Mouse (Mus musculus) embryonic facial prominence, embryonic 10.5 days (tissue): ENCODE data around the gene Cers1. TPM values are rescaled to one million over a fixed set of nuclear protein-coding genes. Genes with fewer than 3 reads are reported as not detected.

Experiments
- DNase-seq: peaks from one replicate; pipeline ENCODE4 v3.0.0-alpha.2; 2017; ENCODE audit warnings: low spot score
- H3K27ac ChIP-seq: fragments of 300-500 bp; sonication (generic); replicated peaks from 2 replicates; pipeline ENCODE4 v1.5.1; 2016; ENCODE audit warnings: mild to moderate bottlenecking
- H3K27me3 ChIP-seq: fragments of 300-500 bp; sonication (generic); replicated peaks from 2 replicates; pipeline ENCODE4 v1.6.1; 2016; ENCODE audit warnings: low read depth, mild to moderate bottlenecking; ENCODE audit not compliant: poor library complexity, severe bottlenecking
- H3K36me3 ChIP-seq: fragments of 300-500 bp; sonication (generic); replicated peaks from 2 replicates; pipeline ENCODE4 v1.6.1; 2016; ENCODE audit warnings: mild to moderate bottlenecking, moderate library complexity
- H3K4me1 ChIP-seq: fragments of 300-500 bp; sonication (generic); 2 replicates; pipeline ENCODE4 v1.6.1; 2016
- H3K4me3 ChIP-seq: fragments of 300-500 bp; sonication (generic); 2 replicates; pipeline ENCODE4 v1.5.1; 2016; ENCODE audit warnings: mild to moderate bottlenecking, moderate library complexity
- H3K9me3 ChIP-seq: fragments of 300-500 bp; sonication (generic); 2 replicates; pipeline ENCODE4 v1.6.1; 2016; ENCODE audit warnings: mild to moderate bottlenecking
- WGBS: fragments of 180-500 bp; shearing (Covaris S2); methylation state at CpG from one replicate; pipeline ENCODE4 v1.1.7; 2016; 5-methylcytosine and 5-hydroxymethylcytosine counted together
- polyA plus RNA-seq: library from polyadenylated mRNA; unstranded; fragments of >200 nt; fragmentation: Nextera tagmentation; extraction: Ambion mirVana; gene quantifications from 2 replicates; pipeline ENCODE4 v1.2.1, GENCODE M21; 2016

Cers1 gene
- polyA plus RNA-seq, 1 experiment from 2014 or later, result 4.1 TPM

DNA sequence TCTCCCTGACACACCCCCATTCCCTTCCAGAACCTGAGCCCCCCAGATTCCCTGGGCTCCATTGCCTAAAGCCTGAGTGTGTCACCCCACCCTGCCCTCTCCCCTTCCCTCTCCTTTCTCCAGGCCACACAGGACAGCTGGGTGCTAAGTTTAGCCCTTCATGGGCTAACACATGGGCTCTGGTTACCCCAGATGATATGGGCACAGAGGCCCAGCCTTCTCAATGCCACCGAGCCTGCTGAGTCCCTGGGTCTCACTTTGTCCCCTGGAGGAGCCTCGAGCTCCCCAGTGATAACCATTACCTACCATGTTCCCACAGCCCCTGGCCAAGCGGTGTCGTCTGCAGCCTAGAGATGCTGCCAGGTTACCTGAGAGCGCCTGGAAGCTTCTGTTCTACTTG lies 2.3 kb downstream of the Cers1 start:
- peaks cover 10% of the 10 kb centered on the region for H3K36me3 ChIP-seq
- peaks cover 33% of the 10 kb centered on the region for H3K4me1 ChIP-seq
- H3K27me3 ChIP-seq, result peaks cover 18% of the 10 kb centered on the region; the same call in 1 of the 2 replicates
- peak overlapping the region; percentile 70; the same call in 1 of the 2 replicates for H3K4me3 ChIP-seq
- no peaks in the 10 kb centered on the region for H3K9me3 ChIP-seq
- 85% methylated on average over 5 of the region's 5 CpGs for WGBS
- DNase-seq, result no peak
- peak overlapping the region; percentile 81 for H3K27ac ChIP-seq

GRCm38 (mm10) chr8:70323716-70324115 lies 8.1 kb downstream of the Cers1 start:
- Histone ChIP-seq H3K9me3 (0 out of 2 replicates have a peak, but pooled peaks cover 5% of the 10 kb centered on the region), H3K4me1 (peaks cover 3% of the 10 kb centered on the region; the same call in 1 of the 2 replicates), H3K27me3 (no peaks in the 10 kb centered on the region), H3K27ac (no peak overlapping the region), H3K4me3 (no peak overlapping the region), H3K36me3 (peaks cover 12% of the 10 kb centered on the region; the same call in 1 of the 2 replicates)
- 91% methylated on average over 3 of the region's 3 CpGs for WGBS
- DNase-seq, result no peak

DNA sequence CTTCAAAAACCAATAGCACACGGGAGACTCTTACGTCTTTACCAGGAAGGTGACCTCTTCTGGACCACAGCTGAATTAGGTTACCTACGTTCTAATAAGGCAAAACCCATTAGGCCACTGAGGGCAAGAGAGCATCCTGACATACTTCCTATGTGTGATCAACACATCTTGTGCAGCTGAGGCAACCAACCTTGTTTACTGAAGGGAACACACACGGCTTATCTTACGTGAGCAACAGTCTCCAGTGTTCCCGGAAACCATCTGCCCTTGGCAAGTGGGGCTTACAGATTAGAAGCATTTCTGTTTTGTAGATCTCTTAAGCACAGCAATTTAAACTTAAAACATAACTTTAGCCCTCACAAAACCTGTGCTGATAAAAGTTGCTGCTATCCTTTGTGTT lies 11.9 kb downstream of the Cers1 start:
- DNase-seq, result no peak
- Histone ChIP-seq H3K4me1 (peaks cover 36% of the 10 kb centered on the region), H3K27me3 (peaks cover 28% of the 10 kb centered on the region), H3K36me3 (peaks cover 34% of the 10 kb centered on the region), H3K9me3 (0 out of 2 replicates have a peak, but pooled peaks cover 5% of the 10 kb centered on the region), H3K4me3 (no peak overlapping the region), H3K27ac (no peak overlapping the region)
- 92% methylated on average over 6 of the region's 6 CpGs for WGBS

- peak; percentile 60 for DNase-seq
- peak within 1 kb of the TSS; percentile 79 for H3K27ac ChIP-seq
Measured at GRCm38 (mm10) chr8:70329124-70329834, 13.7 kb downstream of the Cers1 start, which contains the start of gene Gdf1. Gene Gdf1, plus strand, starts transcription at chr8:70329817.

DNA sequence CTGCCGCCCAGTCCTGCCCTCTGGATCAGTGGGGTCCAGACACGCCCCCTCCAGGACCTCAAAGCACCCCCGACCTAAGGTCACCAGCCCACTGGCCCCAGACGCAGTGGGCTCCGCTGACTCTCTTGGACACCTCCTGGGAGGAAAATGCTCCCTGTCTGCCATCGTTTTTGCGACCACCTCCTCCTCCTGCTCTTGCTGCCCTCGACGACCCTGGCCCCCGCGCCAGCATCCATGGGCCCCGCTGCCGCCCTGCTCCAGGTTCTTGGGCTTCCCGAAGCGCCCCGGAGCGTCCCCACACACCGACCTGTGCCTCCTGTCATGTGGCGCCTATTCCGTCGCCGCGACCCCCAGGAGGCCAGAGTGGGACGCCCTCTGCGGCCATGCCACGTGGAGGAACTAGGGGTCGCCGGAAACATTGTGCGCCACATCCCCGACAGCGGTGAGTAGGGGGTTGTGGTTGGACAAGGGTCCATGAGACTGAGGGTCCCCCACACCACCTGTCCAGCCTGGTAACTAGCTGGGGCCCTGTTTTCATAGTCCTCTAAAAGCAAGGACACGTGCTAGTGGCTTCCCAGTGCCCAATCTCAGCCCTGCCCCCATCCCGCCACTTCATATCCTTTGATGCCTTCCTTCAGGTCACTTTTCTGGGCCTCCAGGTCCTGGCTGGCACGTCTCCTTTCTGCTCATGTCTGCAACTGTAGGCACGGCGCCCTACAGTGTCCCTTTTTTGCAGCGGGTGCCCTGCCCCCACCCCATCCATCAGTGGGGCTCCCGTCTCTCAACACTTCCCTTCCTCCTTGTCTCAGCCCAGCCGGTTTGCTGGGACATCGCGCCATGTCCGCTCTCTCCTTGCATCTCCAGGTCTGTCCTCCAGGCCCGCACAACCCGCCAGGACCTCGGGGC lies 14.5 kb downstream of the Cers1 start:
- Histone ChIP-seq H3K27me3 (peaks cover 28% of the 10 kb centered on the region), H3K36me3 (peaks cover 60% of the 10 kb centered on the region), H3K9me3 (0 out of 2 replicates have a peak, but pooled peaks cover 5% of the 10 kb centered on the region), H3K4me3 (peak overlapping the region; percentile 47), H3K27ac (peak overlapping the region; percentile 79), H3K4me1 (peaks cover 34% of the 10 kb centered on the region)
- no peak for DNase-seq
- 4% methylated on average over 45 of the region's 45 CpGs for WGBS

More at GRCm38 (mm10) chr8:70329124-70329834, 13.7 kb downstream of the Cers1 start, which contains the start of gene Gdf1:
- Histone ChIP-seq H3K4me1 (peaks cover 34% of the 10 kb centered on the region), H3K4me3 (peak within 1 kb of the TSS; percentile 47), H3K27me3 (peaks cover 28% of the 10 kb centered on the region), H3K36me3 (peaks cover 52% of the 10 kb centered on the region), H3K9me3 (0 out of 2 replicates have a peak, but pooled peaks cover 5% of the 10 kb centered on the region)
- WGBS, result 25% methylated on average over 14 of the region's 14 CpGs

DNA sequence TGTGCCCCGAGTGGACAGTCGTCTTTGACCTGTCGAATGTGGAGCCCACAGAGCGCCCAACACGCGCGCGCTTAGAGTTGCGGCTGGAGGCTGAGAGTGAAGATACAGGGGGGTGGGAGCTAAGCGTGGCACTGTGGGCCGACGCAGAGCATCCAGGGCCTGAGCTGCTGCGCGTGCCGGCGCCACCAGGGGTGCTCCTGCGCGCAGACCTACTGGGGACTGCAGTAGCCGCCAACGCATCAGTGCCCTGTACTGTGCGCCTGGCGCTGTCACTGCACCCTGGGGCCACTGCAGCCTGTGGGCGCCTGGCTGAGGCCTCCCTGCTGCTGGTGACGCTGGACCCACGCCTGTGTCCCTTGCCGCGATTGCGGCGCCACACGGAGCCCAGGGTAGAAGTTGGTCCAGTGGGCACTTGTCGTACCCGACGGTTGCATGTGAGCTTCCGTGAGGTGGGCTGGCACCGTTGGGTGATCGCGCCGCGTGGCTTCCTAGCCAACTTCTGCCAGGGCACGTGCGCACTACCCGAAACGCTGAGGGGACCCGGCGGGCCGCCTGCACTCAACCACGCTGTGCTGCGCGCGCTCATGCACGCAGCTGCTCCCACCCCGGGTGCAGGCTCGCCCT lies 15.3 kb downstream of the Cers1 start:
- WGBS, result 27% methylated on average over 53 of the region's 53 CpGs
- peak overlapping the region; percentile 79 for H3K27ac ChIP-seq

DNA sequence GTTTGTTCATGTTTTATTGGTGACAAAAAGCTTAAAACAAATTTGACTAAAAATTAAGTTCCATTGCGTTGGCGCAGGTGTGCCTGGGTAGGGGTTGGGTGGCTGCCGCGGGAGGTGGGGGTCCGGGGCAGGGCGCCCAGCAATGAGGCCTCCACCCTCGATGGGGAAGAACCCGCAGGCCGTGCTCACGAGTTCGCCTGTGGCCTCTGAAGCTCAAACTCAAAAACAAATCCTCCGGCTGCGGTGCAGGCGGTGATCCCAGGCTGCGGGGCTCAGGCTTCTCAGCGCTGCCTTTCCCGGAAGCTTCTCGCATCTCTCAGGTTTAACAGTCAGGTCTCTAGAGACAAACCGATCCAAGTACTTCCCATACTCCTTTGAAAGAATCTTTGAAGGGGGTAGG lies 16.0 kb downstream of the Cers1 start:
- DNase-seq, result peak; percentile 45

More for the DNA sequence above, 15.3 kb downstream of the Cers1 start:
- DNase-seq, result peak; percentile 86
- Histone ChIP-seq H3K27me3 (peaks cover 28% of the 10 kb centered on the region), H3K36me3 (peaks cover 68% of the 10 kb centered on the region), H3K4me1 (peaks cover 34% of the 10 kb centered on the region), H3K4me3 (peak overlapping the region; percentile 47), H3K9me3 (0 out of 2 replicates have a peak, but pooled peaks cover 5% of the 10 kb centered on the region)

GRCm38 (mm10) chr8:70332070-70332877 lies 16.7 kb downstream of the Cers1 start:
- peak; percentile 88 for DNase-seq
- Histone ChIP-seq H3K9me3 (0 out of 2 replicates have a peak, but pooled peaks cover 5% of the 10 kb centered on the region), H3K4me1 (peaks cover 34% of the 10 kb centered on the region), H3K36me3 (peaks cover 80% of the 10 kb centered on the region), H3K27ac (peak overlapping the region; percentile 79), H3K27me3 (peaks cover 28% of the 10 kb centered on the region), H3K4me3 (peak overlapping the region; percentile 33)
- 23% methylated on average over 41 of the region's 41 CpGs for WGBS

More for the DNA sequence above, 16.0 kb downstream of the Cers1 start:
- Histone ChIP-seq H3K4me3 (no peak overlapping the region), H3K9me3 (0 out of 2 replicates have a peak, but pooled peaks cover 5% of the 10 kb centered on the region), H3K27ac (peak overlapping the region; percentile 79; the same call in 1 of the 2 replicates), H3K36me3 (peaks cover 74% of the 10 kb centered on the region), H3K27me3 (peaks cover 28% of the 10 kb centered on the region), H3K4me1 (peaks cover 34% of the 10 kb centered on the region)
- 62% methylated on average over 19 of the region's 19 CpGs for whole genome bisulfite sequencing

DNA sequence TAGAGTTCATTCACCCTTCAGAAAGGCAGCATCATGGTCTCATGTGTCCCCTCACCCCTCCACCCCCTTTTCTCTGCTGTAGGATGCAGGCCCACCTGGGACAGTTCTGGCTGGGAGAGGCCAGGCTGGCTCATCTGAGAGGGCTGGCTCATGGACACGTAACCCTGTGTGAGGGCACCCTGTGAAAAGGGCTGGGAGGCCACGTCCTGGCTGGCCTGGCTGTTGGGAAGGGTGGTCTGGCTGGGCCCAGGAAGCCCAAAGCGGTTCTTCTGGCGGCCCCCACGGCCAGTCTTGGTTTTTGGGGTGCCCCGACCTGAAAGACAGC lies 17.3 kb downstream of the Cers1 start:
- Histone ChIP-seq H3K36me3 (peaks cover 80% of the 10 kb centered on the region), H3K4me1 (peaks cover 34% of the 10 kb centered on the region), H3K27me3 (peaks cover 28% of the 10 kb centered on the region), H3K4me3 (no peak overlapping the region), H3K27ac (no peak overlapping the region), H3K9me3 (0 out of 2 replicates have a peak, but pooled peaks cover under 1% of the 10 kb centered on the region)
- WGBS, result 95% methylated on average over 6 of the region's 6 CpGs
- DNase-seq, result no peak

- WGBS, result 92% methylated on average over 7 of the region's 7 CpGs
- H3K4me1 ChIP-seq, result peaks cover 12% of the 10 kb centered on the region
- H3K36me3 ChIP-seq, result peaks cover 100% of the 10 kb centered on the region
- H3K4me3 ChIP-seq, result no peak overlapping the region
- H3K27ac ChIP-seq, result no peak overlapping the region
- DNase-seq, result no peak
- no peaks in the 10 kb centered on the region for H3K9me3 ChIP-seq
- H3K27me3 ChIP-seq, result no peaks in the 10 kb centered on the region
Measured at GRCm38 (mm10) chr8:70338931-70339330, 23.4 kb downstream of the Cers1 start.

DNA sequence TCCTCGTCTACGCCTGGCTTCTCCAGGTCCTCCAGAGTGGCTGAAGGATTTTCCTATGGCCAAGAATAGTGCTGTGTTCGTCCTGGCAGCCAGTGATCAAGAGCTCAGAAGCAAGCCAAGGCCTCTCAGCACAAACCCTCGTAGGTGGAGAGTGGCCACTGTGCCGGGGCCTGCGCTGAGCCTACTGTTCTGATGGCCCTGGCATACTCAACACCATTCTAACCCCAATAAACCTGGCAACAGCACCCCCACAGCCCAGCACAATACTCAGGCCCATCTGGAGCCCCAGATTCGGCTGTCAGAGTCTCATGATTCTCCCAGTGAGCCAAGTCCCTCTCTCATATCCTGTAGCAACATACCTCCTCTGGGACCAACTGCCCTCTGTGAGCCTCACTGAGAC lies 25.1 kb downstream of the Cers1 start:
- H3K4me1 ChIP-seq, result peaks cover 18% of the 10 kb centered on the region
- H3K9me3 ChIP-seq, result no peaks in the 10 kb centered on the region
- no peaks in the 10 kb centered on the region for H3K27me3 ChIP-seq
- no peak overlapping the region for H3K27ac ChIP-seq
- no peak for DNase-seq
- H3K4me3 ChIP-seq, result no peak overlapping the region
- 89% methylated on average over 7 of the region's 7 CpGs for WGBS
- H3K36me3 ChIP-seq, result peaks cover 93% of the 10 kb centered on the region
